In the genomic region with DNA sequence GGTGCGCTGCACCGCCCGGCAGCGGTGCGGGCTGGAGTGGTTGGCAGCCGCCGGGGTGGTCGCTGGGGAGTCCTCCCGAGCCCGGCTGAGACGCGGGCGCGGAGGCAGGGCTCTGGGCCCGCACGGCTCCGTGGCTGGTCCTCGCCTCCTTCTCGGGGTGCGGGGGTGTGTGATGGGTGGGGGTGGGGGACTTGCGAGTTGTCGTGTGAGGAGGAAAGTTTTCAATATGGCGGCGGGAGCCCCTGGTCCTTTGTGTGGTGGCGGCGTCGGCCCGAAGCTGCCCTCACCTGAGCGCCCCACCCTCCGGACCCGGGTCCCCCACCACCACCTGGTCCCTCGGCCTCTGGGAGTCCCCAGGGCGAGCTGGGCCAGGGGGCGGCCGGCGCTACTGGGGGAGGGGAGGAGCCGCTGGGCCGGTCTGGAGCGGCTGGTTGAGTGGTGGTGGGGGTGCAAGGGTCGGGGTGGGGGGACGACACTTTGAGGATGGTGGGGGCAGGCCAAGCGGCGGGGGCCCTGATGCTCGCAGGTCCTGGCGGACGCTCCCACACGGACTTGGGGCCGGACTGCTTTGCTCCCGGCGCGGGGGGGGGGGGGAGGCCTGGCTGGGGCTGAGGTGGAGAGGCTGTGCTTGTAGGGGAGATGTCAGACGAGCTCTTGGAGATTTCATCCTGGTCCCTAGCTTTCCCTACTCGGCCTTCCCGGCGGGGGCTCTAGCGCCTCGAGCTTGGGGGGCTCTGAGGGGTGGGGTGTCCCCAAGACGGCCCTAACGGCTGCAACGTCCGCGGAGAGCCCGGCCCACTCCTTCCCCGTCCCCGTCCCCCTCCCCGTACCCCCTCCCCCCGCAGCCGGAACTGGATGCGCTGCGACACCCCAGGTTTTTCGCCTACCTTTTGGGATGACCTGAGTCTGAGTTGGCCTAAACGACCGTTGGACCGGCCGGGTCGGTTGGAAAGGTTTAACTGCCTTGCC, we compare ENCODE assay signal across 8 mouse cellular contexts. TPM values are rescaled to one million over a fixed set of nuclear protein-coding genes. Genes with fewer than 3 reads are reported as not detected.
A peak's percentile ranks its signal among the peaks of the same experiment; 100 is the strongest.
DNase-seq lines count a peak whose midpoint lies in the region; ATAC-seq and TF ChIP-seq lines count a peak whose summit lies in the region.

No protein-coding gene starts in this region.

- H3K27ac ChIP-seq in embryonic facial prominence, embryonic 12.5 days, result peak overlapping the region; percentile 96
- H3K27ac ChIP-seq in heart, embryonic 16.5 days (ENCODE audit: low read length), result peak overlapping the region; percentile 89

- no peak for TF ChIP-seq POLR2A in lung, adult 2 months (IDR thresholded peaks at IDR 0.05; ENCODE audit: borderline replicate concordance, extremely low read depth, low read depth, low read length)

- 1% methylated on average over 65 of the region's 76 CpGs for WGBS in embryonic facial prominence, embryonic 12.5 days
- WGBS in heart, embryonic 16.5 days, result under 1% methylated on average over 65 of the region's 76 CpGs
- 1% methylated on average over 64 of the region's 76 CpGs for WGBS in lung, adult 2 months

- H3K4me3 ChIP-seq in embryonic facial prominence, embryonic 12.5 days, result peak overlapping the region; percentile 90
- H3K4me3 ChIP-seq in heart, embryonic 16.5 days (ENCODE audit: low read length), result peak overlapping the region; percentile 68
- H3K4me3 ChIP-seq in lung, adult 2 months (replicated peaks; ENCODE audit: extremely low read depth, low read depth, low read length), result peak overlapping the region; percentile 74

- no peaks in the 10 kb centered on the region for H3K9me3 ChIP-seq in embryonic facial prominence, embryonic 12.5 days
- H3K9me3 ChIP-seq in heart, embryonic 16.5 days (replicated peaks; ENCODE audit: control insufficient read depth, low read length), result no peaks in the 10 kb centered on the region

- ATAC-seq in embryonic facial prominence, embryonic 12.5 days (ENCODE audit: insufficient number of reproducible peaks, insufficient read depth, low FRiP score, low TSS enrichment), result no peak
- no peak for ATAC-seq in heart, embryonic 16.5 days (replicated peaks; ENCODE audit: extremely low read depth, insufficient read depth, low FRiP score)

- TF ChIP-seq CTCF in lung, adult 2 months (IDR thresholded peaks at IDR 0.05; ENCODE audit: insufficient read depth, low read length), result no peak

- peaks cover 18% of the 10 kb centered on the region for H3K4me1 ChIP-seq in embryonic facial prominence, embryonic 12.5 days
- peaks cover 15% of the 10 kb centered on the region for H3K4me1 ChIP-seq in heart, embryonic 16.5 days (ENCODE audit: control insufficient read depth, insufficient read depth, low read length)
- H3K4me1 ChIP-seq in lung, adult 2 months (ENCODE audit: control insufficient read depth, insufficient read depth, low read length), result peaks cover 7% of the 10 kb centered on the region; the same call in 1 of the 2 replicates

- peak overlapping the region; percentile 62 for H3K4me2 ChIP-seq in embryonic facial prominence, embryonic 12.5 days (replicated peaks)
- H3K4me2 ChIP-seq in heart, embryonic 16.5 days (ENCODE audit: low read depth, low read length), result peak overlapping the region; percentile 87

- peak; percentile 16 to 33 for DNase-seq in B cell, adult 2 months
- peak; percentile 56 for DNase-seq in ZHBTc4 (ENCODE audit: low read depth, low spot score)
- peak; percentile 48 for DNase-seq in kidney, postnatal 14 days
- DNase-seq in lung, adult 2 months, result peak; percentile 34
- peak; percentile 64 for DNase-seq in retina, embryonic 14.5 days (ENCODE audit: low spot score)
- peak; percentile 44 to 58 for DNase-seq in thymus, postnatal 36 days

- no peaks in the 10 kb centered on the region for H3K36me3 ChIP-seq in embryonic facial prominence, embryonic 12.5 days
- no peaks in the 10 kb centered on the region for H3K36me3 ChIP-seq in heart, embryonic 16.5 days (ENCODE audit: control insufficient read depth, insufficient read depth)

- H3K9ac ChIP-seq in embryonic facial prominence, embryonic 12.5 days, result peak overlapping the region; percentile 100
- peak overlapping the region; percentile 82 for H3K9ac ChIP-seq in heart, embryonic 16.5 days (ENCODE audit: low read length)

- no peaks in the 10 kb centered on the region for H3K27me3 ChIP-seq in embryonic facial prominence, embryonic 12.5 days
- H3K27me3 ChIP-seq in heart, embryonic 16.5 days (ENCODE audit: control insufficient read depth, insufficient read depth, low read length), result no peaks in the 10 kb centered on the region

RNA-seq across cellular contexts. Expression of a gene that starts 1.1 kb away (rescaled TPM):
- polyA plus RNA-seq in embryonic facial prominence, embryonic 12.5 days (2016; fragmentation: Nextera tagmentation; extraction: Ambion mirVana), result 99.5 and 100 TPM in 2 replicates
- 24.4 and 28.0 TPM in 2 replicates for polyA plus RNA-seq in heart, embryonic 16.5 days (2015; fragmentation: Nextera tagmentation; extraction: Ambion mirVana)
- 10.1 TPM in 2 replicates for polyA plus RNA-seq in lung, adult 2 months (2012; rRNA removed)

RNA-seq across cellular contexts. Expression of a gene that starts 11.6 kb away (rescaled TPM):
- polyA plus RNA-seq in embryonic facial prominence, embryonic 12.5 days (2016; fragmentation: Nextera tagmentation; extraction: Ambion mirVana), result 0.12 TPM in 1 of 2 replicates, not detected in the other
- polyA plus RNA-seq in heart, embryonic 16.5 days (2015; fragmentation: Nextera tagmentation; extraction: Ambion mirVana), result not detected in 2 replicates
- polyA plus RNA-seq in lung, adult 2 months (2012; rRNA removed), result not detected in 2 replicates
